Mouse (Mus musculus): ENCODE data around the gene Lrmda.

- TF ChIP-seq CTCF (IDR thresholded peaks at IDR 0.05; ENCODE audit: extremely low read depth, insufficient read length, insufficient replicate concordance, low read depth, low read length) = no peak
- no peak for TF ChIP-seq POLR2A (IDR thresholded peaks at IDR 0.05; ENCODE audit: low read depth, low read length)
Measured at GRCm38 (mm10) chr14:22260033-22260419, 240.5 kb downstream of the Lrmda start.
